Mouse (Mus musculus) bone marrow, adult 2 months (tissue): ENCODE results near the gene Skida1. TPM values are rescaled to one million over a fixed set of nuclear protein-coding genes. Genes with fewer than 3 reads are reported as not detected.

ENCODE experiments used
- H3K27ac ChIP-seq: fragments of 200-500 bp; 2 replicates; pipeline ENCODE4 v1.5.1; 2012; ENCODE audit warnings: low read depth, mild to moderate bottlenecking, control low read depth, inconsistent platforms, low read length; ENCODE audit not compliant: control insufficient read depth, poor library complexity, insufficient read depth
- H3K4me1 ChIP-seq: fragments of 200-500 bp; 2 replicates; pipeline ENCODE4 v1.6.1; 2011; ENCODE audit warnings: low read length; ENCODE audit not compliant: control insufficient read depth, insufficient read depth
- H3K4me3 ChIP-seq: fragments of 200-500 bp; replicated peaks from 2 replicates; pipeline ENCODE3; 2011; ENCODE audit warnings: mild to moderate bottlenecking, low read depth, low read length, control low read depth; ENCODE audit not compliant: control insufficient read depth
- CTCF ChIP-seq: fragments of 200-500 bp; IDR thresholded peaks from 2 replicates; pipeline ENCODE4 v1.5.1; 2011; ENCODE audit warnings: low read length, control low read depth; ENCODE audit not compliant: control insufficient read depth, insufficient read depth
- POLR2A ChIP-seq: fragments of 200-500 bp; IDR thresholded peaks from 2 replicates; pipeline ENCODE4 v1.6.1; 2011; ENCODE audit warnings: low read depth, mild to moderate bottlenecking, control low read depth, low read length, borderline replicate concordance; ENCODE audit not compliant: control insufficient read depth
- WGBS: fragments of 180-500 bp; shearing (Covaris S2); methylation state at CpG from one replicate; pipeline ENCODE4 v1.1.7; 2018; 5-methylcytosine and 5-hydroxymethylcytosine counted together
- polyA plus RNA-seq: library from polyadenylated mRNA; stranded (reverse); fragments of >200 nt; gene quantifications from 2 replicates; pipeline ENCODE4 v1.2.4, GENCODE M21; 2011; ENCODE audit warnings: low replicate concordance; ENCODE audit not compliant: missing spikeins, insufficient read depth, insufficient read length

The Skida1 gene
- polyA plus RNA-seq, 1 experiment = 1.4 TPM

DNA sequence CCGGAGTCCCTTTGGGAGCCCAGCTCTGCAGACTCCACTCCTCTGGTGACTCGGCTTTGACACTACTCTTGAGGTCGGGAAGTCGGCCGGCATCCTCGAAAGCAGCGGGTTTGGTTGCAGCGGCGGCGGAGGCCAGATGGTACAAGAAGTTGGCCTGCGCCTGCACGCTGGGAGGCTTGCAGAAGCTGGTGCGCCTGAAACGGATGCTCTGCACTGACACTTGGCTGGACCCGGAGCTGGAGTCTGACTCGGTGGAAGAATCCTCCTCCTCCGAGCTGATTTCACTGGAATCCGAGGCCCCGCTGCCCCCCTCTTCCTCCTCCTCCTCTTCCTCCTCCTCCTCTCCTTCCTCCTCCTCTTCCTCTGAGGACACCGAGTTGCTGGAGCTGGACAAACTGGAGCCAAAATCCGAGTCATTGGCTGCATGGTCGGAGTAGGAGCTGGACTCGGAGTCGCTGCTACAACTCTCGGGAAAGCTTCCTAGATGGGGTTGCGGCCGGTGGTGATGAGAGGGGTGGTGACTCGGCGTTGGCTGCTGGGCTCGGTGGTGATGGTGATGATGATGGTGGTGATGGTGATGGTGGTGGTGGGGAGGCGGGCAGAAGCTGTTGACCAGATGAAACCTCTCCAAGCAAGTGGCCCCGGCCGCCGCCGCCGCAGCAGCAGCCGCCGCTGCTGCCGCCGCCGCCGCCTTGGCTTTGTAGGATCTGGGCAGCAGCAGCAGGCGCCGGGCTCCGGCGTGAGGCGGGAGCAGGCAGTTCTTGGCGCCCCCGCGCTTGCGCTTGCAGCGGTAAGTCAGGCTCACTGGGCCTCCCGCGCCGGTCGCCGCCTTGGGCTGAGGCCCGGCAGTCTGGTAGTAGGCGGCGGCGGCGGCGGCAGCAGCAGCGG is 1.8 kb downstream of the Skida1 start:
- no peak for TF ChIP-seq POLR2A
- TF ChIP-seq CTCF = no peak
- Histone ChIP-seq H3K27ac (no peak overlapping the region), H3K4me1 (no peaks in the 10 kb centered on the region; the same call in 1 of the 2 replicates), H3K4me3 (peak overlapping the region; percentile 69)
- under 1% methylated on average over 64 of the region's 64 CpGs for WGBS

GRCm38 (mm10) chr2:18046186-18046585 is 2.7 kb downstream of the Skida1 start:
- 42% methylated on average over 4 of the region's 4 CpGs for WGBS
- Histone ChIP-seq H3K27ac (no peak overlapping the region), H3K4me1 (no peaks in the 10 kb centered on the region; the same call in 1 of the 2 replicates), H3K4me3 (no peak overlapping the region)
- TF ChIP-seq CTCF = no peak
- no peak for TF ChIP-seq POLR2A

GRCm38 (mm10) chr2:18045781-18046181 is 3.1 kb downstream of the Skida1 start:
- WGBS = 75% methylated on average over 6 of the region's 6 CpGs
- H3K4me3 ChIP-seq = no peak overlapping the region
- H3K4me1 ChIP-seq = no peaks in the 10 kb centered on the region; the same call in 1 of the 2 replicates
- TF ChIP-seq CTCF (no peak), POLR2A (no peak)
- no peak overlapping the region for H3K27ac ChIP-seq

GRCm38 (mm10) chr2:18045143-18045780 is 3.6 kb downstream of the Skida1 start:
- Histone ChIP-seq H3K4me1 (no peaks in the 10 kb centered on the region; the same call in 1 of the 2 replicates), H3K4me3 (no peak overlapping the region), H3K27ac (no peak overlapping the region)
- 82% methylated on average over 7 of the region's 7 CpGs for WGBS
- TF ChIP-seq POLR2A (no peak), CTCF (no peak)

DNA sequence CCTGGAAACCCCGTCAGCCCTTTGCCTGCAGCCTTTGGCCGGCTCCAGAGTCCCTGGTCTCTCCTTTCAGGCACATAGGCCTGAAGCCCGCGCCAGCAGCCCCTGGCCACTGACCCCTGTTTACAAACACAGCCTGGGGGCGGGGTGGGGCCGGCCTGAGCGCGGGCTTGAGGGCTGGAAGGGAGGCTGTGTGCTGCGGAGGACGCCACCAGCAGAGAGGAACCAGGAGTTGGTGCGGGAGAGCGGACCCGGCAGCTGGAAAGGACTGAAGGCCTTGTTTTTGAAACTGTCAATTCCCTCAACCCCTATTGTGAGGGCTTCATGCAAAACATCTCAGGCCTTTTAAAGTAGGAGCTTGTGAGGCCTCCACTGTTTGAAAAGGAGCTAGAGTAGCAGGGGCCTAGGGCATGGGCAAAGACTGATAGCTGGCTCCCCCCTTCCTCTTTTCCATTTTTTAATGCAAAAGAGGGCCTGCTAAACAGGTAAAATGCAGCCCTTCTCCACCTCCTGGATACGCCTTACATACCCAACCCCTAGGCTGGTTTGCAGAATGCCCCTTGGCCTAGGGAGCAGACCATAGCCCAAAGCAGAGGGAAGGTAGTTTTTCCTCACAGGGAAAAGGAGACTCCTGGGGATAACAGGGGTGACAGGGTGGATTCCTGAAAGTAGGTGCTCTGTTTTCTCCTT is 7.5 kb downstream of the Skida1 start:
- 88% methylated on average over 14 of the region's 14 CpGs for WGBS
- Histone ChIP-seq H3K4me1 (no peaks in the 10 kb centered on the region), H3K27ac (no peak overlapping the region), H3K4me3 (no peak overlapping the region)
- no peak for TF ChIP-seq POLR2A
- no peak for TF ChIP-seq CTCF

DNA sequence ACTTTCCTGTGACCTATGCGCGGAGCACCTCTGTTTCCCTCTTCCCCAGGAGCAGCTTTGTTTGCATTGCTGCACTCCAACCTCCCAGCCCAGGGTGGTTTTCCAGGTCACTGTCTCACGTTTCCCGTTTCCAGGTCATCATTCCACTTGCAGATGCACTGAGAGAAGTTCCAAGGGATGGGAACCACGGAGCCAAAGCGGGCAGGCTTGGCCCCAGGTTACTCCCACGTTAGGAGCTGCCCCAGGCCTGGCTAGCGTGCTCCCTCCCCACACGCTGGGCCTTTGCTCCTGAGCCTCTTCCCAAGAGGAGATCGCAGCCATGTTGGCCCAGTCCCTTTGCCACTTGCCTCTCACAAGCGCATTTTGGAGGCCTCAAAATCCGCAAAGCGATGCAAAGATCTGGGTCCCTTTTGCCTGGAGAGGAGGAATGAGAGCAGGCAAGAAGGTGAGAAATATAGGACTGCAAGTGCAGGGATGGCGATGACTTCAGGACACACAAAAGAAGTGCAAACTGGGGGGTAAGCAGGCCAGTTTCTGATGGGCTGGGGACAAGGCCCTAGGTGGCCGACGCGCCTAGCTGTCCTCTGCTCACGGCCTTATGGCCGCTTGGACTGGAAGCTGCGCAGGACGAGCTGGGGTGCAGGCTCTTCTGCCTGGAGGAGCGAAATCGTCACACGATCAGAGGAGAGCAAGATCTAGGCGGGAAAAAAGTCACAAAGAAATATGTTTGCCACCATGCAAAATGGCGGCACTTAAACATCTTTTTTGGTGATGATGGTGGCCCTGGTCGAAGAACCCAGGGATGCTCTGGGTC is 8.3 kb downstream of the Skida1 start:
- Histone ChIP-seq H3K4me1 (no peaks in the 10 kb centered on the region), H3K27ac (no peak overlapping the region), H3K4me3 (no peak overlapping the region)
- TF ChIP-seq POLR2A = no peak
- no peak for TF ChIP-seq CTCF
- 90% methylated on average over 27 of the region's 27 CpGs for WGBS

DNA sequence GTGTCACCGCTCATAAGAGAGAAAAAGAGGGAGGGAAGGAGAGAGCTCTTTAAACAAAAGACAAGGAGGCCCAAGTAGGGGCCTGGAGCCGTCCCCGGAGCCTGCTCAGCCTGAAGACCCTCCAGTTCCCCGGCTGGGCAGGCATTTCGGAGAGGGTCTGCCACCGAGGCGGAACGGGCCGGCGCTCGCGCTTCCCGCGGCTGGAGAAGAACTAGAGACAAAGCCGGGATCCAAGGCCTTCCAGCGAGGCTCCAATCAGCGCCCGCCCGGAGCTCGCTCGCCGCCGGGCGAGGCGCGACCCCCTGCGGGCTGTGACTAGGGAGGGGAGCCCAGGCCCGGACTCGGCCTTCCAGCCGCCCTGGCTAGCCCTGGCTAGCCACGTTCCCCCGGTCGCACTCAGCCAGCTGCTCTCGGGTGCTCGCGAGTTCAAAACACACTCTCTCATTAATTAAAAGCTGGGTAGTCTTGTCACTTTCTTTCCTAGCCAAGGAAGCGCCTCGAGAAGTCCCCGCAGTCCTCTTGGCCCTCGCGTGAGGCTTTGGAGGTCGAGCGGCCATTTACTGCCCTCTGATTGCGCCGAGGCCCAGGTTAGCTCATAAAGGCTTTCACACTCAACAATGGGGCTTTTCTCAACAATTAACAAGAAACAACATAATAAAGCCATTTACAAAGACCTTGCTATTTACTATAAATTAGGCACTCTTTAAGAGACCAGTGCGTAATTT is 9.1 kb downstream of the Skida1 start:
- H3K4me3 ChIP-seq = no peak overlapping the region
- TF ChIP-seq CTCF = no peak
- TF ChIP-seq POLR2A = no peak
- WGBS = 84% methylated on average over 46 of the region's 46 CpGs

More for the DNA sequence above, 9.1 kb downstream of the Skida1 start:
- H3K4me1 ChIP-seq = no peaks in the 10 kb centered on the region
- H3K27ac ChIP-seq = no peak overlapping the region
